Mouse (Mus musculus) stomach, embryonic 14.5 days (tissue): ENCODE data around the gene Zfp988. TPM values are rescaled to one million over a fixed set of nuclear protein-coding genes. Genes with fewer than 3 reads are reported as not detected.
"Not testable (repeated sequence)": the region's sequence is repeated elsewhere in the genome, so short reads cannot be mapped to it uniquely, and the experiment has no call there.

ENCODE experiments used
- ATAC-seq: fragments of 200-750 bp; cut with Nextera tagmentation; 2 replicates; pipeline ENCODE4 v1.8.0; 2017; ENCODE audit warnings: low read depth, moderate TSS enrichment; ENCODE audit not compliant: insufficient number of reproducible peaks, insufficient read depth, low FRiP score
- H3K27ac ChIP-seq: fragments of 300-500 bp; sonication (generic); 2 replicates; pipeline ENCODE4 v1.5.1; 2014; ENCODE audit warnings: mild to moderate bottlenecking, low read length, moderate library complexity, mixed read lengths
- H3K27me3 ChIP-seq: fragments of 300-500 bp; sonication (generic); 2 replicates; pipeline ENCODE4 v1.6.1; 2014; ENCODE audit warnings: low read length, control low read depth, mixed read lengths; ENCODE audit not compliant: control insufficient read depth, insufficient read depth
- H3K36me3 ChIP-seq: fragments of 300-500 bp; sonication (generic); 2 replicates; pipeline ENCODE4 v1.6.1; 2014; ENCODE audit warnings: mild to moderate bottlenecking, control low read depth, low read length, moderate library complexity, mixed read lengths; ENCODE audit not compliant: control insufficient read depth, insufficient read depth
- H3K4me1 ChIP-seq: fragments of 300-500 bp; sonication (generic); 2 replicates; pipeline ENCODE4 v1.6.1; 2014; ENCODE audit warnings: low read length, control low read depth, mixed read lengths; ENCODE audit not compliant: control insufficient read depth, insufficient read depth
- H3K4me2 ChIP-seq: fragments of 300-500 bp; sonication (generic); replicated peaks from 2 replicates; pipeline ENCODE4 v1.6.1; 2014; ENCODE audit warnings: low read depth, low read length, control low read depth
- H3K4me3 ChIP-seq: fragments of 300-500 bp; sonication (generic); 2 replicates; pipeline ENCODE4 v1.5.1; 2014; ENCODE audit warnings: low read depth, low read length, control low read depth
- H3K9ac ChIP-seq: fragments of 300-500 bp; sonication (generic); replicated peaks from 2 replicates; pipeline ENCODE4 v1.6.1; 2014; ENCODE audit warnings: low read depth, mild to moderate bottlenecking, control low read depth, low read length, moderate library complexity, mixed read lengths
- H3K9me3 ChIP-seq: fragments of 300-500 bp; sonication (generic); 2 replicates; pipeline ENCODE4 v1.6.1; 2016; ENCODE audit warnings: low read depth, low read length, control low read depth; ENCODE audit not compliant: control insufficient read depth
- WGBS: fragments of 180-500 bp; shearing (Covaris S2); extraction: QIAGEN DNeasy Blood & Tissue Kit; methylation state at CpG from one replicate; pipeline ENCODE4 v1.1.7; 2014; 5-methylcytosine and 5-hydroxymethylcytosine counted together
- polyA plus RNA-seq: library from polyadenylated mRNA; unstranded; fragments of >200 nt; fragmentation: Nextera tagmentation; extraction: Ambion mirVana; gene quantifications from 2 replicates; pipeline ENCODE4 v1.2.1, GENCODE M21; 2014

Gene Zfp988
- polyA plus RNA-seq, 1 experiment from 2014 or later, result 0.22 TPM

- H3K27me3 ChIP-seq, H3K9ac ChIP-seq, H3K9me3 ChIP-seq, H3K4me2 ChIP-seq, H3K4me3 ChIP-seq, ATAC-seq, H3K27ac ChIP-seq, H3K36me3 ChIP-seq, H3K4me1 ChIP-seq: not testable (repeated sequence)
- no CpG with 5 or more reads among the region's 6 CpGs for WGBS
Measured at GRCm38 (mm10) chr4:147361003-147361402, 55.5 kb downstream of the Zfp988 start, which contains the start of gene Zfp978. Zfp978 (plus strand) TSS chr4:147361303.

GRCm38 (mm10) chr4:147361872-147362271 is 56.4 kb downstream of the Zfp988 start:
- not testable (repeated sequence) for H3K36me3 ChIP-seq, H3K9ac ChIP-seq, ATAC-seq, H3K4me3 ChIP-seq, H3K4me2 ChIP-seq, H3K27me3 ChIP-seq, H3K27ac ChIP-seq, H3K4me1 ChIP-seq, H3K9me3 ChIP-seq
- WGBS, result no CpG with 5 or more reads among the region's 1 CpGs

- not testable (repeated sequence) for H3K27me3 ChIP-seq, H3K4me1 ChIP-seq, H3K27ac ChIP-seq, H3K36me3 ChIP-seq, H3K4me3 ChIP-seq, H3K9ac ChIP-seq, H3K9me3 ChIP-seq, H3K4me2 ChIP-seq
- WGBS, result no CpG with 5 or more reads among the region's 2 CpGs
- ATAC-seq, result peak; percentile 63
Measured at GRCm38 (mm10) chr4:147369564-147369963, 64.1 kb downstream of the Zfp988 start.

GRCm38 (mm10) chr4:147383199-147383598 is 77.7 kb downstream of the Zfp988 start:
- not testable (repeated sequence) for H3K27me3 ChIP-seq, ATAC-seq, H3K9me3 ChIP-seq, H3K4me1 ChIP-seq, H3K27ac ChIP-seq, H3K36me3 ChIP-seq, H3K4me2 ChIP-seq, H3K4me3 ChIP-seq, H3K9ac ChIP-seq
- 86% methylated on average over 2 of the region's 4 CpGs for WGBS

Other genes starting within 250 kb of the Zfp988 start
- 9.3 TPM in 2 replicates for gene Zfp991, start 173.6 kb upstream of the Zfp988 start, polyA plus RNA-seq
- gene Zfp978, start 55.6 kb downstream of the Zfp988 start, polyA plus RNA-seq, result 0.26 TPM in 1 of 2 replicates, not detected in the other
- 8.1 and 8.3 TPM in 2 replicates for gene Zfp982, start 186.7 kb downstream of the Zfp988 start, polyA plus RNA-seq
- 0.59 and 0.67 TPM in 2 replicates for gene Gm16503, start 234.5 kb downstream of the Zfp988 start, polyA plus RNA-seq
- gene Zfp985, start 247.6 kb downstream of the Zfp988 start, polyA plus RNA-seq, result 0.26 and 0.71 TPM in 2 replicates